Mouse (Mus musculus): ENCODE measurements around the gene Ptpn5. TPM values are rescaled to one million over a fixed set of nuclear protein-coding genes. Genes with fewer than 3 reads are reported as not detected.

Ptpn5 gene
- polyA plus RNA-seq (2021; fragmentation: Nextera tagmentation), result 48.5 and 61.6 TPM in 2 replicates
- long read RNA-seq, experiment 1, transcript Ptpn5-201 (14 exons, 3,145 nt), result major isoform, 34 of 64 reads
- long read RNA-seq, experiment 1, partial matches to known transcripts, result 10 of 64 reads
- long read RNA-seq, experiment 1, other reads (novel, unspliced or antisense), result 19 of 64 reads
- long read RNA-seq, experiment 2, transcript Ptpn5-202 (14 exons, 3,137 nt), result minor isoform, 28 of 418 reads
- long read RNA-seq, experiment 2, transcript Ptpn5-201 (14 exons, 3,145 nt), result major isoform, 270 of 418 reads
- long read RNA-seq, experiment 2, partial matches to known transcripts, result 58 of 418 reads
- long read RNA-seq, experiment 2, other reads (novel, unspliced or antisense), result 62 of 418 reads

DNA sequence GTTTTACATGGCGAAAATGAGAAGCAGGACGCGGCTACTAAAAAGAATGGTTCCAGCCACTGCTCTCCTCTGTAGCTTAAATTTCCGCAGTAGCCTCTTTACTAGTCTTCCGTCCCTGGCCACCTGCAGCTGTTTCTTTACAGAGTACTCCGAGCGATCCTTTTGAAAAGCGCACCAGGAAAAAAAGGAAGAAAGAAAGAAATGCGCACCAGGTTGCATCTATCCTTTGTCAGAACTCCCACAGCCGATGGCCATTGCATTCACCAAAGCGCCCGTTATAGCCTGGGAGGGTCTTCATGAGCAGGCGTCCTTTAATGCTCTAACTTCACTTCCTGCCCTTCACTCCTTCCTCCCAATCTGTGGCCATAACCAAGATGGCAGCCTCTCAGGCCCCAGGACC lies at the start of gene Ptpn5:
Gene Ptpn5, minus strand, starts transcription at position 354 of the 400 bp plus-strand sequence.

DNA sequence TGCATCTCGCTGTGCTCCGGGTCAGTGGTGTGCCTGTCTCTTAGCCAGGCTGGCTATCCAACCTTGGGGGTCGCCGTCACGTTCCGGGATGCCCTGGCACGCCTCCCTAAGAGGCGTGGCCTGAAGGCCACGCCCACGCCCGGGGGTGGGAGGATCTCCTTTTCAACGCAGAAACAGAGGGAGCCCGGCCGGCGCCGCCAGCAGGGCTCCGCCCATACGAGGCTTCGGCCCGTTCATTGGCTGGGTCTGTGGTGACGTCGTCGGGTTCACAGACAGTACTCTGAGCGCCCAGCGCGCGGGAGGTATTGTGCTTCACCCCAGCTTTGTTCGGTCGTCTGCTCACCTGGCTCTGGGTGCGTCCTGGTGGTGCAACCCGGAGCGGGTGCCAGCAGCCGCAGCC lies 83.1 kb downstream of the Ptpn5 start, which contains the start of gene Tmem86a:
Gene Tmem86a, plus strand, starts transcription at position 236 of the 400 bp plus-strand sequence.

Small RNAs within 50 kb of the gene (microRNA-seq; reads per million reads assigned to microRNA genes)
- gene Mir7056, result 3.2 reads per million, percentile 10 among the genes with 10 or more reads in this experiment

Other genes with a start within 250 kb of the Ptpn5 start
- 239 and 241 TPM in 2 replicates for gene Tsg101, start 213.7 kb downstream of the Ptpn5 start, polyA plus RNA-seq (2021; fragmentation: Nextera tagmentation)
- 3.5 and 3.6 TPM in 2 replicates for gene Uevld, start 175.2 kb downstream of the Ptpn5 start, polyA plus RNA-seq (2021; fragmentation: Nextera tagmentation)
- gene Gm9999, start 150.1 kb downstream of the Ptpn5 start, polyA plus RNA-seq (2021; fragmentation: Nextera tagmentation), result not detected in 2 replicates
- gene Spty2d1, start 125.3 kb downstream of the Ptpn5 start, polyA plus RNA-seq (2021; fragmentation: Nextera tagmentation), result 3.9 and 5.5 TPM in 2 replicates
- 23.7 and 27.1 TPM in 2 replicates for gene Tmem86a, start 83.1 kb downstream of the Ptpn5 start, polyA plus RNA-seq (2021; fragmentation: Nextera tagmentation)
- not detected in 2 replicates for gene Mrgpra6, start 71.2 kb upstream of the Ptpn5 start, polyA plus RNA-seq (2021; fragmentation: Nextera tagmentation)
- not detected in 2 replicates for gene Mrgpra9, start 119.2 kb upstream of the Ptpn5 start, polyA plus RNA-seq (2021; fragmentation: Nextera tagmentation)
- gene Mrgpra1, start 220.6 kb upstream of the Ptpn5 start, polyA plus RNA-seq (2021; fragmentation: Nextera tagmentation), result not detected in 2 replicates